Mouse (Mus musculus) MEL (cell line): Measurements from ENCODE around the gene Zfp954. TPM values are rescaled to one million over a fixed set of nuclear protein-coding genes. Genes with fewer than 3 reads are reported as not detected.

ENCODE experiments used
- DNase-seq: peaks from one replicate; pipeline ENCODE4 v3.0.0; 2011; ENCODE audit warnings: low read depth, low spot score
- H3K27ac ChIP-seq: 2 replicates; pipeline ENCODE4 v1.5.1; 2012; ENCODE audit warnings: low read depth, mild to moderate bottlenecking, control low read depth, low read length, moderate library complexity; ENCODE audit not compliant: control insufficient read depth
- H3K27me3 ChIP-seq, 2 experiments: fragments of 150-350 bp in 1 of 2; sonication (generic) in 1 of 2; 2 replicates each; pipeline ENCODE4 v1.6.1; 2012; ENCODE audit warnings: low read length in 2 of 2, mild to moderate bottlenecking in 2 of 2, improper control_type of control experiment in 1 of 2, moderate library complexity in 1 of 2; ENCODE audit not compliant: insufficient read depth in 2 of 2, control insufficient read depth in 1 of 2
- H3K36me3 ChIP-seq, 2 experiments: 2 replicates each; pipeline ENCODE4 v1.6.1; 2012 to 2014; ENCODE audit warnings: low read length in 2 of 2, improper control_type of control experiment in 1 of 2, inconsistent platforms in 1 of 2, mild to moderate bottlenecking in 1 of 2; ENCODE audit not compliant: insufficient read depth in 2 of 2, control insufficient read depth in 1 of 2
- H3K4me1 ChIP-seq, 2 experiments: fragments of 150-350 bp in 1 of 2; sonication (generic) in 1 of 2; 2 replicates each; pipeline ENCODE4 v1.6.1; 2012; ENCODE audit warnings: low read length in 2 of 2, improper control_type of control experiment in 1 of 2, mild to moderate bottlenecking in 1 of 2; ENCODE audit not compliant: insufficient read depth in 2 of 2, control insufficient read depth in 1 of 2
- H3K4me3 ChIP-seq, 2 experiments: fragments of 150-350 bp in 1 of 2; sonication (generic) in 1 of 2; 2 replicates each; pipeline ENCODE4 v1.5.1; 2012; ENCODE audit warnings: low read depth in 2 of 2, low read length in 2 of 2, mild to moderate bottlenecking in 2 of 2, moderate library complexity in 2 of 2, control low read depth in 1 of 2, improper control_type of control experiment in 1 of 2; ENCODE audit not compliant: control insufficient read depth in 1 of 2, insufficient read depth in 1 of 2
- H3K79me2 ChIP-seq: 2 replicates; pipeline ENCODE4 v1.6.1; 2012; ENCODE audit warnings: mild to moderate bottlenecking, low read length, moderate library complexity; ENCODE audit not compliant: control insufficient read depth, poor library complexity, insufficient read depth
- H3K9ac ChIP-seq: 2 replicates; pipeline ENCODE4 v1.6.1; 2012; ENCODE audit warnings: low read depth, mild to moderate bottlenecking, control low read depth, low read length, moderate library complexity; ENCODE audit not compliant: control insufficient read depth, poor library complexity, severe bottlenecking
- H3K9me3 ChIP-seq: fragments of 150-350 bp; sonication (generic); replicated peaks from 2 replicates; pipeline ENCODE4 v1.6.1; 2012; ENCODE audit warnings: mild to moderate bottlenecking, low read length, improper control_type of control experiment, moderate library complexity; ENCODE audit not compliant: insufficient read depth
- BHLHE40 ChIP-seq: IDR thresholded peaks from 2 replicates; pipeline ENCODE4 v1.6.1; 2012; ENCODE audit warnings: low read depth, mild to moderate bottlenecking, inconsistent platforms, low read length, improper control_type of control experiment, borderline replicate concordance
- CHD1 ChIP-seq: IDR thresholded peaks from 2 replicates; pipeline ENCODE4 v1.6.1; 2012; ENCODE audit warnings: low read depth, mild to moderate bottlenecking, inconsistent platforms, low read length, improper control_type of control experiment
- CHD2 ChIP-seq: IDR thresholded peaks from 2 replicates; pipeline ENCODE4 v1.6.1; 2011; ENCODE audit warnings: low read length, improper control_type of control experiment
- CTCF ChIP-seq, 3 experiments: IDR thresholded peaks in 2 of 3; conservative IDR thresholded peaks in 1 of 3; 2 replicates each; pipeline ENCODE4 v1.5.1; 2011 to 2012; ENCODE audit warnings: low read length in 3 of 3, low read depth in 2 of 3, mild to moderate bottlenecking in 2 of 3, improper control_type of control experiment in 1 of 3, inconsistent platforms in 1 of 3, mixed read lengths in 1 of 3, moderate library complexity in 1 of 3; ENCODE audit not compliant: control insufficient read depth in 1 of 3, insufficient read depth in 1 of 3, poor library complexity in 1 of 3, severe bottlenecking in 1 of 3
- E2F4 ChIP-seq: IDR thresholded peaks from 2 replicates; pipeline ENCODE4 v1.6.1; 2011; ENCODE audit warnings: low read depth, low read length, improper control_type of control experiment, borderline replicate concordance
- ELF1 ChIP-seq: IDR thresholded peaks from 2 replicates; pipeline ENCODE4 v1.6.1; 2014; ENCODE audit warnings: low read depth, mild to moderate bottlenecking, inconsistent platforms, low read length, improper control_type of control experiment, moderate library complexity
- EP300 ChIP-seq, 2 experiments: IDR thresholded peaks; 2 replicates each; pipeline ENCODE4 v1.6.1; 2011; ENCODE audit warnings: improper control_type of control experiment in 2 of 2, low read length in 2 of 2, low read depth in 1 of 2, mild to moderate bottlenecking in 1 of 2
- GATA1 ChIP-seq: IDR thresholded peaks from 2 replicates; pipeline ENCODE4 v1.6.1; 2011; ENCODE audit warnings: low read depth, low read length, improper control_type of control experiment
- HCFC1 ChIP-seq: IDR thresholded peaks from 2 replicates; pipeline ENCODE4 v1.6.1; 2012; ENCODE audit warnings: low read depth, mild to moderate bottlenecking, inconsistent platforms, low read length, improper control_type of control experiment, moderate library complexity
- JUND ChIP-seq: IDR thresholded peaks from 2 replicates; pipeline ENCODE4 v1.6.1; 2011; ENCODE audit warnings: low read depth, mild to moderate bottlenecking, improper control_type of control experiment, low read length
- KAT2A ChIP-seq: conservative IDR thresholded peaks from 2 replicates; pipeline ENCODE4 v1.6.1; 2012; ENCODE audit warnings: low read depth, low read length, improper control_type of control experiment, inconsistent platforms
- MAX ChIP-seq: IDR thresholded peaks from 2 replicates; pipeline ENCODE4 v1.6.1; 2011; ENCODE audit warnings: low read length, improper control_type of control experiment
- MAZ ChIP-seq: IDR thresholded peaks from 2 replicates; pipeline ENCODE4 v1.6.1; 2012; ENCODE audit warnings: low read depth, mild to moderate bottlenecking, inconsistent platforms, low read length, improper control_type of control experiment
- MEF2A ChIP-seq: IDR thresholded peaks from 2 replicates; pipeline ENCODE4 v1.6.1; 2014; ENCODE audit warnings: low read depth, mild to moderate bottlenecking, inconsistent platforms, low read length, improper control_type of control experiment; ENCODE audit not compliant: poor library complexity, insufficient replicate concordance, severe bottlenecking; ENCODE audit errors: extremely low read depth
- MXI1 ChIP-seq: IDR thresholded peaks from 2 replicates; pipeline ENCODE4 v1.6.1; 2011; ENCODE audit warnings: mild to moderate bottlenecking, low read depth, low read length, improper control_type of control experiment
- MYC ChIP-seq: IDR thresholded peaks from 2 replicates; pipeline ENCODE4 v1.6.1; 2011; ENCODE audit warnings: low read depth, mild to moderate bottlenecking, low read length, improper control_type of control experiment, moderate library complexity
- NELFE ChIP-seq: IDR thresholded peaks from 2 replicates; pipeline ENCODE4 v1.6.1; 2011; ENCODE audit warnings: low read depth, low read length, improper control_type of control experiment
- NRF1 ChIP-seq: IDR thresholded peaks from 2 replicates; pipeline ENCODE4 v1.6.1; 2014; ENCODE audit warnings: low read depth, mild to moderate bottlenecking, inconsistent platforms, low read length, improper control_type of control experiment, moderate library complexity; ENCODE audit not compliant: poor library complexity, insufficient read depth, severe bottlenecking
- POLR2A ChIP-seq, 2 experiments: IDR thresholded peaks; 2 replicates each; pipeline ENCODE4 v1.6.1; 2011 to 2012; ENCODE audit warnings: low read length in 2 of 2, mild to moderate bottlenecking in 2 of 2, control low read depth in 1 of 2, improper control_type of control experiment in 1 of 2, low read depth in 1 of 2, moderate library complexity in 1 of 2; ENCODE audit not compliant: control insufficient read depth in 1 of 2, insufficient read depth in 1 of 2, poor library complexity in 1 of 2
- POLR2AphosphoS2 ChIP-seq: IDR thresholded peaks from 2 replicates; pipeline ENCODE4 v1.6.1; 2011; ENCODE audit warnings: low read length, improper control_type of control experiment
- POLR2AphosphoS5 ChIP-seq: IDR thresholded peaks from 2 replicates; pipeline ENCODE4 v1.6.1; 2012; ENCODE audit warnings: low read depth, borderline replicate concordance, mild to moderate bottlenecking, inconsistent platforms, low read length, moderate library complexity, mixed read lengths
- RAD21 ChIP-seq: IDR thresholded peaks from 2 replicates; pipeline ENCODE4 v1.6.1; 2011; ENCODE audit warnings: mild to moderate bottlenecking, low read depth, low read length, improper control_type of control experiment
- SIN3A ChIP-seq: IDR thresholded peaks from 2 replicates; pipeline ENCODE4 v1.6.1; 2012; ENCODE audit warnings: low read length, improper control_type of control experiment, inconsistent platforms
- SMC3 ChIP-seq: IDR thresholded peaks from 2 replicates; pipeline ENCODE4 v1.6.1; 2011; ENCODE audit warnings: low read depth, low read length, improper control_type of control experiment
- TAL1 ChIP-seq: IDR thresholded peaks from 2 replicates; pipeline ENCODE4 v1.6.1; 2012; ENCODE audit warnings: mild to moderate bottlenecking, inconsistent platforms, low read length, moderate library complexity, mixed read lengths
- TBP ChIP-seq: IDR thresholded peaks from 2 replicates; pipeline ENCODE4 v1.8.0; 2011; ENCODE audit warnings: low read depth, low read length, improper control_type of control experiment
- TCF12 ChIP-seq: IDR thresholded peaks from 2 replicates; pipeline ENCODE4 v1.6.1; 2014; ENCODE audit warnings: low read depth, mild to moderate bottlenecking, inconsistent platforms, low read length, improper control_type of control experiment, moderate library complexity
- UBTF ChIP-seq: IDR thresholded peaks from 2 replicates; pipeline ENCODE4 v1.6.1; 2012; ENCODE audit warnings: low read depth, mild to moderate bottlenecking, inconsistent platforms, low read length, improper control_type of control experiment, moderate library complexity, borderline replicate concordance; ENCODE audit not compliant: insufficient read depth
- USF2 ChIP-seq, 2 experiments: IDR thresholded peaks; 2 replicates each; pipeline ENCODE4 v1.6.1; 2011 to 2012; ENCODE audit warnings: improper control_type of control experiment in 2 of 2, low read length in 2 of 2, borderline replicate concordance in 1 of 2, inconsistent platforms in 1 of 2, low read depth in 1 of 2, mild to moderate bottlenecking in 1 of 2; ENCODE audit not compliant: insufficient read depth in 1 of 2
- ZC3H11A ChIP-seq: IDR thresholded peaks from 2 replicates; pipeline ENCODE4 v1.6.1; 2012; ENCODE audit warnings: low read depth, mild to moderate bottlenecking, inconsistent platforms, low read length, improper control_type of control experiment
- ZKSCAN1 ChIP-seq: IDR thresholded peaks from 2 replicates; pipeline ENCODE4 v1.6.1; 2012; ENCODE audit warnings: low read depth, mild to moderate bottlenecking, inconsistent platforms, low read length, improper control_type of control experiment, moderate library complexity
- ZMIZ1 ChIP-seq: IDR thresholded peaks from 2 replicates; pipeline ENCODE4 v1.6.1; 2012; ENCODE audit warnings: low read depth, mild to moderate bottlenecking, inconsistent platforms, low read length, improper control_type of control experiment, moderate library complexity
- ZNF384 ChIP-seq: IDR thresholded peaks from 2 replicates; pipeline ENCODE4 v1.6.1; 2012; ENCODE audit warnings: low read depth, mild to moderate bottlenecking, inconsistent platforms, low read length, improper control_type of control experiment
- polyA plus RNA-seq, 2 experiments: library from polyadenylated mRNA; stranded (reverse) in 1 of 2; unstranded in 1 of 2; fragments of >175 nt in 1 of 2; fragments of >200 nt in 1 of 2; gene quantifications; 2 replicates each; pipeline versions ENCODE4 v1.2.1 to v1.2.4; 2012; ENCODE audit warnings: low replicate concordance in 2 of 2, low read depth in 1 of 2; ENCODE audit not compliant: insufficient read length in 2 of 2, insufficient read depth in 1 of 2, missing spikeins in 1 of 2
- total RNA-seq: library from RNA; depleted of rRNA; stranded (reverse); fragments of 300-350 nt; gene quantifications from 2 replicates; pipeline ENCODE4 v1.2.3, GENCODE M21; 2012; rRNA removed

Gene Zfp954
- total RNA-seq (9.3 and 10.6 TPM in 2 replicates), polyA plus RNA-seq (1 to 10 TPM in 1 of 2 experiments, not detected in 1; 8.9 TPM)

- peak; percentile 94 for DNase-seq
- Histone ChIP-seq H3K9me3 (no peaks in the 10 kb centered on the region), H3K9ac (peak within 1 kb of the TSS; percentile 57), H3K79me2 (0 out of 2 replicates have a peak, but pooled peaks cover 2% of the 10 kb centered on the region), H3K27ac (peak within 1 kb of the TSS; percentile 3; the same call in 1 of the 2 replicates), H3K4me3 (peak within 1 kb of the TSS; percentile 61 to 84), H3K36me3 (peaks cover 0 to 5% of the 10 kb centered on the region in 2 experiments; a peak in 1 of 4 replicates), H3K4me1 (peaks cover 3 to 8% of the 10 kb centered on the region in 2 experiments), H3K27me3 (no peaks in the 10 kb centered on the region)
- TF ChIP-seq ELF1 (peak; percentile 83), KAT2A (peak; percentile 82), GATA1 (no peak), SIN3A (peak; percentile 74), JUND (no peak), ZC3H11A (no peak), MYC (no peak), CTCF (IDR thresholded peaks at IDR 0.05 in 2 of 3, conservative IDR thresholded peaks at IDR 0.05 in 1 of 3; ENCODE audit: control insufficient read depth in 1 of 3, insufficient read depth in 1 of 3, low read depth in 2 of 3, low read length in 3 of 3, poor library complexity in 1 of 3, severe bottlenecking in 1 of 3) (peak; percentile 25 to 57 (median 52)), SMC3 (peak; percentile 42; the same call in 1 of the 2 replicates), NRF1 (no peak), POLR2AphosphoS5 (no peak), POLR2AphosphoS2 (peak; percentile 81), MEF2A (no peak), TBP (peak; percentile 71; the same call in 1 of the 2 replicates), BHLHE40 (no peak), CHD1 (no peak), TCF12 (peak; percentile 35; the same call in 1 of the 2 replicates), TAL1 (no peak), E2F4 (0 out of 2 replicates have a peak, but pooled peaks have one; percentile 60), MXI1 (peak; percentile 66), USF2 (IDR thresholded peaks at IDR 0.05; ENCODE audit: borderline replicate concordance in 1 of 2, insufficient read depth in 1 of 2, low read depth in 1 of 2, low read length in 2 of 2) (no peak), POLR2A (IDR thresholded peaks at IDR 0.05; ENCODE audit: control insufficient read depth in 1 of 2, insufficient read depth in 1 of 2, low read depth in 1 of 2, low read length in 2 of 2, poor library complexity in 1 of 2) (peak; percentile 58 to 76), MAX (no peak; the same call in 1 of the 2 replicates), ZKSCAN1 (no peak), ZNF384 (no peak), UBTF (no peak), ZMIZ1 (peak; percentile 66; the same call in 1 of the 2 replicates), MAZ (no peak), CHD2 (0 out of 2 replicates have a peak, but pooled peaks have one; percentile 18), RAD21 (peak; percentile 40), NELFE (peak; percentile 75), EP300 (IDR thresholded peaks at IDR 0.05; ENCODE audit: low read depth in 1 of 2, low read length in 2 of 2) (no peak), HCFC1 (peak; percentile 97)
These were observed at the start of gene Zfp954 for GRCm38 (mm10) chr7:7120921-7121601. Zfp954 (minus strand) TSS chr7:7121488.
